Mouse (Mus musculus) hindbrain, embryonic 15.5 days (tissue): ENCODE measurements around the gene Sec1. TPM values are rescaled to one million over a fixed set of nuclear protein-coding genes. Genes with fewer than 3 reads are reported as not detected.
A peak's percentile ranks its signal among the peaks of the same experiment; 100 is the strongest.

Experiments
- ATAC-seq: fragments of 200-750 bp; cut with Nextera tagmentation; 2 replicates; pipeline ENCODE4 v1.8.0; 2017; ENCODE audit warnings: low read depth, moderate number of reproducible peaks, moderate TSS enrichment; ENCODE audit not compliant: low FRiP score
- H3K27ac ChIP-seq: fragments of 300-500 bp; sonication (generic); replicated peaks from 2 replicates; pipeline ENCODE4 v1.5.1; 2015; ENCODE audit warnings: mild to moderate bottlenecking, inconsistent platforms
- H3K27me3 ChIP-seq: fragments of 300-500 bp; sonication (generic); 2 replicates; pipeline ENCODE4 v1.6.1; 2015; ENCODE audit warnings: control low read depth, inconsistent platforms
- H3K36me3 ChIP-seq: fragments of 300-500 bp; sonication (generic); 2 replicates; pipeline ENCODE4 v1.6.1; 2015; ENCODE audit warnings: control low read depth, inconsistent platforms
- H3K4me1 ChIP-seq: fragments of 300-500 bp; sonication (generic); replicated peaks from 2 replicates; pipeline ENCODE4 v1.6.1; 2015; ENCODE audit warnings: control low read depth, inconsistent platforms
- H3K4me2 ChIP-seq: fragments of 300-500 bp; sonication (generic); 2 replicates; pipeline ENCODE4 v1.6.1; 2015; ENCODE audit warnings: moderate library complexity, mild to moderate bottlenecking, inconsistent platforms
- H3K4me3 ChIP-seq: fragments of 300-500 bp; sonication (generic); 2 replicates; pipeline ENCODE4 v1.5.1; 2015; ENCODE audit warnings: mild to moderate bottlenecking, inconsistent platforms
- H3K9ac ChIP-seq: fragments of 300-500 bp; sonication (generic); 2 replicates; pipeline ENCODE4 v1.6.1; 2015; ENCODE audit warnings: inconsistent platforms
- H3K9me3 ChIP-seq: fragments of 300-500 bp; sonication (generic); 2 replicates; pipeline ENCODE4 v1.6.1; 2016; ENCODE audit warnings: control low read depth, inconsistent platforms
- WGBS: fragments of 180-500 bp; shearing (Covaris S2); methylation state at CpG from one replicate; pipeline ENCODE4 v1.1.7; 2015; 5-methylcytosine and 5-hydroxymethylcytosine counted together
- polyA plus RNA-seq: library from polyadenylated mRNA; unstranded; fragments of >200 nt; fragmentation: Nextera tagmentation; extraction: Ambion mirVana; gene quantifications from 2 replicates; pipeline ENCODE4 v1.2.1, GENCODE M21; 2015

Sec1 gene
- polyA plus RNA-seq, 1 experiment from 2014 or later, result 0.35 TPM

- ATAC-seq, result no peak
- Histone ChIP-seq H3K36me3 (no peaks in the 10 kb centered on the region), H3K4me2 (peak overlapping the region; percentile 95), H3K4me3 (peak overlapping the region; percentile 53; the same call in 1 of the 2 replicates), H3K9me3 (no peaks in the 10 kb centered on the region), H3K9ac (no peak overlapping the region), H3K4me1 (peaks cover 63% of the 10 kb centered on the region), H3K27ac (no peak overlapping the region), H3K27me3 (no peaks in the 10 kb centered on the region)
- WGBS, result 88% methylated on average over 11 of the region's 11 CpGs
Observed at GRCm38 (mm10) chr7:45701607-45702006, 7.4 kb upstream of the Sec1 start.

DNA sequence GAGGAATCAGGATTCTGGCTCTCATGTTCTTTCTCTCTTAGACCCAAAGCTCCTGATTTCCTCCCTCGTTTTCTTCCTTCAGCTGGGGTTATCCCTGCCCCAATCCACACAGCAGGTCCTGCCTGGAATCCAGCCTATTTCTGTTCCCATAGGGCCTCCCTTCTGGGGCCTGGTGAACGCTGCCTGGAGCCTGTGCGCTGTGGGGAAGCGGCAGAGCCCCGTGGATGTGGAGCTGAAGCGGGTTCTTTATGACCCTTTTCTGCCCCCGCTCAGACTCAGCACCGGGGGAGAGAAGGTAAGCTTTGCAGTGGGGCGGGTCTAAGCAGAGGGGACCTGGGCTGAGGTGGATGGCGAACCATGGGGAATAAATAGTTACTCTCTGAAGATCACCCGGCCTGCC, 6.9 kb upstream of the Sec1 start:
- no peak for ATAC-seq
- Histone ChIP-seq H3K36me3 (no peaks in the 10 kb centered on the region), H3K4me2 (peak overlapping the region; percentile 95), H3K9me3 (no peaks in the 10 kb centered on the region), H3K27me3 (no peaks in the 10 kb centered on the region), H3K4me1 (peaks cover 58% of the 10 kb centered on the region), H3K27ac (peak overlapping the region; percentile 88), H3K4me3 (peak overlapping the region; percentile 53), H3K9ac (peak overlapping the region; percentile 45)
- WGBS, result 28% methylated on average over 11 of the region's 11 CpGs

GRCm38 (mm10) chr7:45700301-45701015, 6.3 kb upstream of the Sec1 start:
- Histone ChIP-seq H3K27me3 (no peaks in the 10 kb centered on the region), H3K36me3 (no peaks in the 10 kb centered on the region), H3K4me3 (peak overlapping the region; percentile 53), H3K27ac (peak overlapping the region; percentile 88), H3K9ac (peak overlapping the region; percentile 74), H3K4me2 (peak overlapping the region; percentile 95), H3K9me3 (no peaks in the 10 kb centered on the region), H3K4me1 (peaks cover 52% of the 10 kb centered on the region)
- ATAC-seq, result no peak
- under 1% methylated on average over 19 of the region's 20 CpGs for WGBS

DNA sequence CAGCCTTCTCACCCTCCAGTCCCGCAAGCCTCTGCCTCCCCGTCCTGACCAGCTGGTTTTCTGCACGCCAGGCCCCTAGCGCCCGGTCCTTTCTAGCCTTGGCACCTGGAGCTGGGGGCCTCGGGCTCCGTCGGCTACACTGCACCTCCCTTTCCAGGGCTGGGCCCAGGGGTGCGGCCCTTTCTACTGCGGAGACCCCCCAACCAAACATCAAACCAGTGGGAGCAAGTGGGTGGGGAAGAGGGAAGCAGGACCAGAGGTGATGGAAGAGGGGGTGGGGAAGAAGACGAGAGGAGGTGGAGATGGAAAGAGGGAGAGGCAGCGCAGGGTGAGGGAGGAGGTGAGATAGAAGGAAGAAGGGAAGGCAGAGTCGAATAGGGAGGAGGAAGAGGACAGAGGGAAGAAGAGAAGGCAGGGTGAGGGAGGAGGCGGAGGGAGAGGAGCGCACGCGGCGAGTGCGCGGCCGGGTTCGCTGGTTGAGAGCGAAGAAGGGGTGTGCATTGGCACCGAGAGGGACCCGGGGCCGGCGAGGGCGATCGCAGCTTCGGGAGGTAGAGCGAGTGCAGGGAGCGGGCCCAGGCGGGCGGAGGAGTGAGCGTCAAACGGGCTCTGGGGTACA, 5.4 kb upstream of the Sec1 start, which contains the start of gene Car11:
TSS of gene Car11 (plus strand) at position 321 of the 619 bp plus-strand sequence.
- ATAC-seq, result no peak
- Histone ChIP-seq H3K4me1 (peaks cover 48% of the 10 kb centered on the region), H3K9ac (peak within 1 kb of the TSS; percentile 74), H3K4me3 (peak within 1 kb of the TSS; percentile 53), H3K36me3 (no peaks in the 10 kb centered on the region), H3K4me2 (peak within 1 kb of the TSS; percentile 95), H3K27me3 (no peaks in the 10 kb centered on the region), H3K9me3 (no peaks in the 10 kb centered on the region), H3K27ac (peak within 1 kb of the TSS; percentile 88)
- WGBS, result under 1% methylated on average over 33 of the region's 36 CpGs

DNA sequence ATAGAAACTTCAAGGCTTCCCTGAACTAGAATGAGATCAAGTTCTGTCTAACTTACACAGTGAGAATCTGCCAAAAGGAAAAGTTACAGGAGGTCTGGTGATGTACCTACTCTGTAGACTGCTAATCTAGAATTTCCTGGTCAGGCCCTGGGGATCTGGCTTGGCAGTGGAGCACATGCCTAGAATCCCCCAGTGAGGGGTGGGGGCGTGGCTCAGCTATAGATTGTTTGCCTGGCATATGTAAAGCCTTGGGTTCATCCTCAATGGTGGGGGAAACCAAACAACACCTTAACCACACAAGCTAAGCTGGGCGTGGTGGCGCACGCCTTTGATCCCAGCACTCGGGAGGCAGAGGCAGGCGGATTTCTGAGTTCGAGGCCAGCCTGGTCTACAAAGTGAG, 3.7 kb upstream of the Sec1 start:
- H3K9ac ChIP-seq, result no peak overlapping the region
- peaks cover 32% of the 10 kb centered on the region for H3K4me1 ChIP-seq
- 80% methylated on average over 7 of the region's 7 CpGs for WGBS
- H3K4me3 ChIP-seq, result no peak overlapping the region
- no peaks in the 10 kb centered on the region for H3K27me3 ChIP-seq
- H3K9me3 ChIP-seq, result no peaks in the 10 kb centered on the region
- no peak overlapping the region for H3K4me2 ChIP-seq
- ATAC-seq, result no peak
- no peaks in the 10 kb centered on the region for H3K36me3 ChIP-seq
- H3K27ac ChIP-seq, result no peak overlapping the region

DNA sequence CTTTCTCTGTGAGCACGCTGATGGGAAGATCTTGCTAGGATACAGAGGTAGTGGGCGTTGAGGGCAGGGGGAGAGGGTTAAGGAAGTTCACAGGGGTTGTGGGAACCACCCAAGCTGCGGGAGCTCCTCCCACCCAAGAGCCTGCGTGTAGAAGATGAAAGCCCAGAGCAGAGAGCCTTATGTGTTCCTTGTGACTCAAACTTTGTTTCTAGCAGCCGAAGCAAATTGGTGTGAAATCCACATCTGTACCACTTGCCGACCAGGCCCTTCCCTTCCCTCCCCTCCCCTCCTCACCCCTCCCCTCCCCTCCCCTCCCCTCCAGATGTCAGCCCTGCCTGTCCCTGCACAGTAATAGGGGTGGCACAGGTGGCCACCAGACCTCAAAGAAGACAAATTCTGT, 896 bp upstream of the Sec1 start:
- ATAC-seq, result no peak
- H3K27ac ChIP-seq, result no peak overlapping the region
- H3K4me2 ChIP-seq, result no peak overlapping the region
- 17% methylated on average over 6 of the region's 6 CpGs for WGBS
- H3K4me3 ChIP-seq, result no peak overlapping the region
- H3K9ac ChIP-seq, result no peak overlapping the region
- H3K9me3 ChIP-seq, result no peaks in the 10 kb centered on the region
- H3K27me3 ChIP-seq, result no peaks in the 10 kb centered on the region
- H3K4me1 ChIP-seq, result peaks cover 10% of the 10 kb centered on the region
- H3K36me3 ChIP-seq, result no peaks in the 10 kb centered on the region

DNA sequence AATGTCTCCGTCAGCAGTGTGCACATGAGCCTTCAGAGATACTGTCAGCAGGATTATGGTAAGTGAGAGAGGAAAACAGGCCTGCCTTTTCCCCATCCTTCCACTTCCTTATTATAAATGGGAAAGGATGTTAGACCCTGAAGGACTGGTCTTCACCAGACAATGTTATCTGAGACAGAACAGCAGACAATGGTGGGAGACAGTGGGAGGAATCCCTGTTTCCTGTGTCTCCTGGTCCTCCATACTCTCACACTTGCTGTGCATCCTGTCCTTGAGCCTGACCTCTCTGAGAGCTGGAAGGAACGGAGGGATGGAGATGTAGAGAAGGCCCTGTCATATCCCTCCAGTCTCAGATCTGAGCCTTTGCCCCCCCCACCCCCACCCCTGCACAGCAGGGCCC, 1.8 kb downstream of the Sec1 start:
- Histone ChIP-seq H3K9ac (no peak overlapping the region), H3K36me3 (no peaks in the 10 kb centered on the region), H3K4me3 (no peak overlapping the region), H3K27ac (no peak overlapping the region), H3K4me2 (no peak overlapping the region), H3K4me1 (no peaks in the 10 kb centered on the region), H3K9me3 (no peaks in the 10 kb centered on the region), H3K27me3 (no peaks in the 10 kb centered on the region)
- WGBS, result 83% methylated on average over 2 of the region's 2 CpGs
- no peak for ATAC-seq

GRCm38 (mm10) chr7:45689800-45690199, 4.4 kb downstream of the Sec1 start:
- Histone ChIP-seq H3K9ac (no peak overlapping the region), H3K27ac (no peak overlapping the region), H3K4me3 (no peak overlapping the region), H3K36me3 (no peaks in the 10 kb centered on the region), H3K9me3 (no peaks in the 10 kb centered on the region), H3K4me2 (no peak overlapping the region), H3K4me1 (peaks cover 5% of the 10 kb centered on the region; the same call in 1 of the 2 replicates), H3K27me3 (no peaks in the 10 kb centered on the region)
- 82% methylated on average over 11 of the region's 11 CpGs for WGBS
- ATAC-seq, result no peak

DNA sequence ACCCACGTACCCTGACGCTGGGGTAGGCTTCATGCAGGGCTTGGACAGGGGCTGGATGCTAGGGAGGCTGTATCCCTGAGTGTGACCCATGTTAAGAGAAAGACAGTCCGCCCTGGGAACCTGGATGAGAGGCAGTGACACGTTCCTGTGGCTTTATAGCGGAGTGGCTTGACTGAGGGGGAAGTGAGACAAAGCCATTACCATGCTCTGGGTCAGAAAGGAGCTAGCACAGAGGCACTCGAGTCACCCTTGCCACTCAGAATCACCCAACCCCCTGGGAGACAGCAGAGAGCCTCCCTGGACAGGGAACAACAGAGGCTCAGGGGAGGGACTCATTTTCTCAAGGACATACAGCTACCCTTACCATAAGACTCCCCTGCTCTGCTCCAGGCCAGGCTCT, 5.1 kb downstream of the Sec1 start:
- H3K9ac ChIP-seq, result no peak overlapping the region
- no peak overlapping the region for H3K4me3 ChIP-seq
- no peak for ATAC-seq
- no peak overlapping the region for H3K4me2 ChIP-seq
- 67% methylated on average over 6 of the region's 6 CpGs for WGBS
- H3K27ac ChIP-seq, result no peak overlapping the region
- no peaks in the 10 kb centered on the region for H3K36me3 ChIP-seq
- no peaks in the 10 kb centered on the region for H3K9me3 ChIP-seq
- H3K27me3 ChIP-seq, result no peaks in the 10 kb centered on the region
- peaks cover 5% of the 10 kb centered on the region; the same call in 1 of the 2 replicates for H3K4me1 ChIP-seq

DNA sequence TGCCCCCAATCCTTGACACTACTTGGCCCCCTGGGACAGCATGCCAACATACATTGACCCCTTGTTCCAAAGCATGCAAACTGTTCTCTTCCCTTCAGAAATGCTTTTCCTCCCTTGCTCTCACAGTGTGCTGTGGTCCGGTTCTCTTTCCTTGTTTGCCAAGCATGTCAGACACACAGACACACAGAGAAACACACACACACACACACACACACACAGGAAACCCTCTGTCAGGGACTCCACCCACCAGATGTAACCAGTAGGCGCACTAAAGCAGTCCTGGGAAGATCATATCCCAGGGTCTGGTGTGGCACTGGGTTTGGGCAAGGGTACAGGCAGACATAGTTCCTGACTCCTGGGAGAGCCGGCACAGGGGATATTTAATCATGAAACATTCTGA, 7.4 kb downstream of the Sec1 start:
- no peak overlapping the region for H3K27ac ChIP-seq
- no peak overlapping the region for H3K4me2 ChIP-seq
- H3K9me3 ChIP-seq, result no peaks in the 10 kb centered on the region
- no peak overlapping the region for H3K4me3 ChIP-seq
- no peaks in the 10 kb centered on the region for H3K36me3 ChIP-seq
- peaks cover 8% of the 10 kb centered on the region; the same call in 1 of the 2 replicates for H3K4me1 ChIP-seq
- WGBS, result 67% methylated on average over 3 of the region's 3 CpGs
- H3K9ac ChIP-seq, result no peak overlapping the region
- no peak for ATAC-seq
- no peaks in the 10 kb centered on the region for H3K27me3 ChIP-seq

- Histone ChIP-seq H3K9me3 (no peaks in the 10 kb centered on the region), H3K9ac (no peak overlapping the region), H3K27ac (no peak overlapping the region), H3K4me3 (no peak overlapping the region), H3K36me3 (no peaks in the 10 kb centered on the region), H3K27me3 (no peaks in the 10 kb centered on the region), H3K4me1 (peaks cover 8% of the 10 kb centered on the region; the same call in 1 of the 2 replicates), H3K4me2 (no peak overlapping the region)
- ATAC-seq, result no peak
- WGBS, result 54% methylated on average over 10 of the region's 10 CpGs
Observed at GRCm38 (mm10) chr7:45685811-45686210, 8.4 kb downstream of the Sec1 start.

DNA sequence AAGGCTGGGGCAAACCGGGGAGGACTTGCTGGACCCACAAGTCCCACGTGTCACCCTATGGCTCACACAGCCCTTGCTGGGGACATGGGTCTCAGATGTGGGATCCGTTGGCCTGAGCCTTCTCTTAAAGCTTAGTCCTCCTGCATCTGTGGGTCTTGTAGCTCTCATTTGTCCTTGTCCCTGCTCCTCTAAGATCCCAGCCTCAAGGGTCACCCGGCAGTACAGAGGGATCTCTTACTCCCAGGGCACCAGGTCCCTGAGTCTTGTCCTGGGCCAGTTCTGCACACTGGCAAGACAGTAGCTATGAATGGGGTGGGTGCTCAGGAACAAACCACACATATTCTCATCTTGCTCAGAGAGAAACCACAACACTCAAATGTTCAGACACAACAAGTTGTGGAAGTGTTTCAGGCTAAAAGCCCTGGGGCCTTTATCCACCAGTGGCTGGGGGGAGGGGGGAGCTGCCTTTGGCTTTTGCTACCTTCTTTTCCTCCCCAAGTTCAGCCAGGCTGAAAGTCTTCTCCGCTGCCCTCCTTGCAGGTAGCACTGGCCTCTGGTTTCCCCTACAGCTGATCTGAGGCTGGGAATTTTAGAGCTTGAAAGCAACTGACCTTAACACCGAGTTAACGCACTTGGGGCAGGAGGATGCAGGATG, 10.7 kb downstream of the Sec1 start, which contains the start of gene Ntn5:
TSS of gene Ntn5 (plus strand) at position 627 of the 655 bp plus-strand sequence.
- no peak within 1 kb of the TSS for H3K4me2 ChIP-seq
- 84% methylated on average over 7 of the region's 7 CpGs for WGBS
- H3K4me1 ChIP-seq, result peaks cover 8% of the 10 kb centered on the region; the same call in 1 of the 2 replicates
- no peak within 1 kb of the TSS for H3K4me3 ChIP-seq
- no peak within 1 kb of the TSS for H3K27ac ChIP-seq
- H3K9me3 ChIP-seq, result no peaks in the 10 kb centered on the region
- H3K9ac ChIP-seq, result no peak within 1 kb of the TSS
- ATAC-seq, result no peak
- no peaks in the 10 kb centered on the region for H3K27me3 ChIP-seq
- H3K36me3 ChIP-seq, result no peaks in the 10 kb centered on the region
